Mouse (Mus musculus): ENCODE measurements around the gene Fryl.

DNA sequence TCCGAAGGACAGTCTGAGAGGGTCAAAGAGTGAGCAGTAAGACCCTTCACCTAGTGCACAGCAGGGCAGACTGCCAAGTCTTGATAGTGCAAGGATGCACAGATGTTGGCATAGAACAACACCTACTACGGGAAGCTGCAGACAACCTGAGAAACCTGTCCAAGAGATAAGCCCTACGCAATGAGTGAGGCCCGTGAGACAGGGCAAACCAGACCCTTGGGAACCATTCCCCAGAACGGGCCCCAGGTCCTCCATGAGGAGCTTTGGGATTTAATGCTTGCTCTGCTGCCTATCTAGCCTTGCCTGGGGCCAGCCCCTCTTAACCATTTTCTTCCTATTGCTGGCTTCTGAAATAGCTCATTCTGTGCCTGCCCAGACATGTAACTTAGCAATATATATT, 99.4 kb downstream of the Fryl start:
- TF ChIP-seq CTCF (IDR thresholded peaks at IDR 0.05; ENCODE audit: insufficient read depth, low read length), result no peak
- no peak for TF ChIP-seq POLR2A (IDR thresholded peaks at IDR 0.05; ENCODE audit: borderline replicate concordance, extremely low read depth, low read depth, low read length)
